Mouse (Mus musculus) kidney, embryonic 16.5 days (tissue): ENCODE results near the gene Reps2. TPM values are rescaled to one million over a fixed set of nuclear protein-coding genes. Genes with fewer than 3 reads are reported as not detected.
A peak's percentile ranks its signal among the peaks of the same experiment; 100 is the strongest.

ENCODE experiments used
- ATAC-seq: fragments of 200-750 bp; cut with Nextera tagmentation; 2 replicates; pipeline ENCODE4 v1.8.0; 2017; ENCODE audit warnings: moderate TSS enrichment; ENCODE audit not compliant: low FRiP score, low TSS enrichment
- H3K27ac ChIP-seq: fragments of 300-500 bp; sonication (generic); 2 replicates; pipeline ENCODE4 v1.5.1; 2014; ENCODE audit warnings: low read length
- H3K27me3 ChIP-seq: fragments of 300-500 bp; sonication (generic); 2 replicates; pipeline ENCODE4 v1.6.1; 2014; ENCODE audit warnings: low read length, control low read depth, mixed read lengths; ENCODE audit not compliant: insufficient read depth
- H3K36me3 ChIP-seq: fragments of 300-500 bp; sonication (generic); 2 replicates; pipeline ENCODE4 v1.6.1; 2014; ENCODE audit warnings: low read length, control low read depth, mixed read lengths; ENCODE audit not compliant: insufficient read depth
- H3K4me1 ChIP-seq: fragments of 300-500 bp; sonication (generic); 2 replicates; pipeline ENCODE4 v1.6.1; 2014; ENCODE audit warnings: low read length, control low read depth, mixed read lengths; ENCODE audit not compliant: insufficient read depth
- H3K4me2 ChIP-seq: fragments of 300-500 bp; sonication (generic); replicated peaks from 2 replicates; pipeline ENCODE4 v1.6.1; 2014; ENCODE audit warnings: low read depth, low read length
- H3K4me3 ChIP-seq: fragments of 300-500 bp; sonication (generic); 2 replicates; pipeline ENCODE4 v1.5.1; 2014; ENCODE audit warnings: mild to moderate bottlenecking, low read length
- H3K9ac ChIP-seq: fragments of 300-500 bp; sonication (generic); replicated peaks from 2 replicates; pipeline ENCODE4 v1.6.1; 2014; ENCODE audit warnings: low read length
- H3K9me3 ChIP-seq: fragments of 300-500 bp; sonication (generic); 2 replicates; pipeline ENCODE4 v1.6.1; 2016; ENCODE audit warnings: low read length, control low read depth
- WGBS: fragments of 180-500 bp; shearing (Covaris S2); extraction: QIAGEN DNeasy Blood & Tissue Kit; methylation state at CpG from one replicate; pipeline ENCODE4 v1.1.7; 2014; 5-methylcytosine and 5-hydroxymethylcytosine counted together
- polyA plus RNA-seq: library from polyadenylated mRNA; unstranded; fragments of >200 nt; fragmentation: Nextera tagmentation; extraction: Ambion mirVana; gene quantifications from 2 replicates; pipeline ENCODE4 v1.2.1, GENCODE M21; 2015

Gene Reps2
- polyA plus RNA-seq, 1 experiment from 2014 or later: 2.0 TPM

GRCm38 (mm10) chrX:162643789-162644092 is 292 bp upstream of the Reps2 start:
- Histone ChIP-seq H3K4me3 (peak overlapping the region; percentile 62), H3K9ac (no peak overlapping the region), H3K27ac (no peak overlapping the region), H3K4me2 (peak overlapping the region; percentile 77), H3K36me3 (no peaks in the 10 kb centered on the region), H3K27me3 (peaks cover 35% of the 10 kb centered on the region; the same call in 1 of the 2 replicates), H3K9me3 (no peaks in the 10 kb centered on the region), H3K4me1 (no peaks in the 10 kb centered on the region)
- WGBS: 26% methylated on average over 4 of the region's 4 CpGs
- ATAC-seq: no peak

- Histone ChIP-seq H3K9me3 (no peaks in the 10 kb centered on the region), H3K36me3 (no peaks in the 10 kb centered on the region), H3K9ac (no peak overlapping the region), H3K4me2 (peak overlapping the region; percentile 77), H3K27me3 (peaks cover 33% of the 10 kb centered on the region; the same call in 1 of the 2 replicates), H3K27ac (no peak overlapping the region), H3K4me3 (peak overlapping the region; percentile 62), H3K4me1 (no peaks in the 10 kb centered on the region)
- 47% methylated on average over 11 of the region's 11 CpGs for WGBS
- peak; percentile 22; the same call in 1 of the 2 replicates for ATAC-seq
Measured at GRCm38 (mm10) chrX:162642402-162643090, 903 bp downstream of the Reps2 start.

GRCm38 (mm10) chrX:162641764-162642163 is 1.7 kb downstream of the Reps2 start:
- Histone ChIP-seq H3K27me3 (peaks cover 30% of the 10 kb centered on the region; the same call in 1 of the 2 replicates), H3K36me3 (no peaks in the 10 kb centered on the region), H3K9me3 (no peaks in the 10 kb centered on the region), H3K4me3 (no peak overlapping the region), H3K9ac (no peak overlapping the region), H3K27ac (no peak overlapping the region), H3K4me1 (no peaks in the 10 kb centered on the region), H3K4me2 (no peak overlapping the region)
- 73% methylated on average over 4 of the region's 4 CpGs for WGBS
- ATAC-seq: no peak

GRCm38 (mm10) chrX:162635159-162635558 is 8.3 kb downstream of the Reps2 start:
- no peaks in the 10 kb centered on the region for H3K9me3 ChIP-seq
- H3K4me1 ChIP-seq: no peaks in the 10 kb centered on the region
- no peak overlapping the region for H3K9ac ChIP-seq
- no peak overlapping the region for H3K4me3 ChIP-seq
- H3K27me3 ChIP-seq: peaks cover 20% of the 10 kb centered on the region; the same call in 1 of the 2 replicates
- H3K36me3 ChIP-seq: no peaks in the 10 kb centered on the region
- 26% methylated on average over 2 of the region's 2 CpGs for WGBS
- ATAC-seq: no peak
- no peak overlapping the region for H3K4me2 ChIP-seq
- no peak overlapping the region for H3K27ac ChIP-seq

- Histone ChIP-seq H3K4me3 (no peak overlapping the region), H3K9ac (no peak overlapping the region), H3K4me2 (no peak overlapping the region), H3K27ac (no peak overlapping the region), H3K36me3 (no peaks in the 10 kb centered on the region), H3K4me1 (no peaks in the 10 kb centered on the region), H3K27me3 (peaks cover 8% of the 10 kb centered on the region; the same call in 1 of the 2 replicates), H3K9me3 (no peaks in the 10 kb centered on the region)
- WGBS: 61% methylated on average over 1 of the region's 1 CpGs
- ATAC-seq: no peak
Measured at GRCm38 (mm10) chrX:162622091-162622437, 21.4 kb downstream of the Reps2 start.

- H3K27me3 ChIP-seq: peaks cover 8% of the 10 kb centered on the region; the same call in 1 of the 2 replicates
- H3K4me1 ChIP-seq: no peaks in the 10 kb centered on the region
- H3K36me3 ChIP-seq: no peaks in the 10 kb centered on the region
- H3K27ac ChIP-seq: no peak overlapping the region
- H3K9me3 ChIP-seq: no peaks in the 10 kb centered on the region
- H3K4me3 ChIP-seq: no peak overlapping the region
- no peak overlapping the region for H3K4me2 ChIP-seq
- WGBS: 82% methylated on average over 5 of the region's 5 CpGs
- no peak for ATAC-seq
- H3K9ac ChIP-seq: no peak overlapping the region
Measured at GRCm38 (mm10) chrX:162621194-162622090, 22.0 kb downstream of the Reps2 start.

GRCm38 (mm10) chrX:162619705-162620104 is 23.7 kb downstream of the Reps2 start:
- H3K9me3 ChIP-seq: no peaks in the 10 kb centered on the region
- H3K4me2 ChIP-seq: no peak overlapping the region
- no peak overlapping the region for H3K27ac ChIP-seq
- no peak for ATAC-seq
- peaks cover 8% of the 10 kb centered on the region; the same call in 1 of the 2 replicates for H3K27me3 ChIP-seq
- no peak overlapping the region for H3K4me3 ChIP-seq
- no peak overlapping the region for H3K9ac ChIP-seq
- no peaks in the 10 kb centered on the region for H3K36me3 ChIP-seq
- WGBS: 72% methylated on average over 2 of the region's 2 CpGs
- no peaks in the 10 kb centered on the region for H3K4me1 ChIP-seq

- Histone ChIP-seq H3K27ac (no peak overlapping the region), H3K36me3 (no peaks in the 10 kb centered on the region), H3K27me3 (peaks cover 8% of the 10 kb centered on the region; the same call in 1 of the 2 replicates), H3K4me2 (no peak overlapping the region), H3K4me1 (no peaks in the 10 kb centered on the region), H3K4me3 (no peak overlapping the region), H3K9ac (no peak overlapping the region), H3K9me3 (no peaks in the 10 kb centered on the region)
- ATAC-seq: no peak
- WGBS: 92% methylated on average over 3 of the region's 3 CpGs
Measured at GRCm38 (mm10) chrX:162618547-162618946, 24.9 kb downstream of the Reps2 start.

GRCm38 (mm10) chrX:162606113-162606512 is 37.3 kb downstream of the Reps2 start:
- no peaks in the 10 kb centered on the region for H3K36me3 ChIP-seq
- H3K4me2 ChIP-seq: no peak overlapping the region
- H3K4me3 ChIP-seq: no peak overlapping the region
- peaks cover 4% of the 10 kb centered on the region; the same call in 1 of the 2 replicates for H3K27me3 ChIP-seq
- no peak overlapping the region for H3K27ac ChIP-seq
- no peaks in the 10 kb centered on the region for H3K4me1 ChIP-seq
- WGBS: 83% methylated on average over 2 of the region's 2 CpGs
- H3K9me3 ChIP-seq: no peaks in the 10 kb centered on the region
- no peak for ATAC-seq
- H3K9ac ChIP-seq: no peak overlapping the region

GRCm38 (mm10) chrX:162599666-162600065 is 43.8 kb downstream of the Reps2 start:
- Histone ChIP-seq H3K36me3 (no peaks in the 10 kb centered on the region), H3K27me3 (no peaks in the 10 kb centered on the region), H3K9me3 (no peaks in the 10 kb centered on the region), H3K4me1 (no peaks in the 10 kb centered on the region), H3K27ac (no peak overlapping the region), H3K9ac (no peak overlapping the region), H3K4me3 (no peak overlapping the region), H3K4me2 (no peak overlapping the region)
- ATAC-seq: no peak
- WGBS: 87% methylated on average over 3 of the region's 3 CpGs
